Mouse (Mus musculus): Measurements from ENCODE around the gene Helz.

GRCm38 (mm10) chr11:107521153-107521552 lies 26.6 kb upstream of the Helz start:
- no peak for TF ChIP-seq POLR2A (IDR thresholded peaks at IDR 0.05; ENCODE audit: extremely low read depth, insufficient read depth, low read length)
- no peak for TF ChIP-seq CTCF (IDR thresholded peaks at IDR 0.05; ENCODE audit: extremely low read depth, insufficient read depth, low read length)

Measured in cortical plate, adult 2 months (tissue).